Mouse (Mus musculus): ENCODE measurements at regions not wholly inside any gene's neighbourhood (a gene's known extent, or its start where the extent isn't known, plus 50 kb on each side); places are given as distances from the start of the nearest gene placed in this dataset.

GRCm38 (mm10) chr17:84129204-84129603 lies 58.5 kb downstream of the Zfp36l2 start:
- no peak for DNase-seq (ENCODE audit: low read depth, low spot score)

- no peak for DNase-seq (ENCODE audit: low read depth, low spot score)
Observed at GRCm38 (mm10) chr17:84128262-84128661, 59.5 kb downstream of the Zfp36l2 start.

GRCm38 (mm10) chr17:84126168-84126567 lies 61.6 kb downstream of the Zfp36l2 start:
- DNase-seq (ENCODE audit: low read depth, low spot score) = no peak

- no peak for DNase-seq (ENCODE audit: low read depth, low spot score)
Observed at GRCm38 (mm10) chr17:84123161-84123560, 64.6 kb downstream of the Zfp36l2 start.

GRCm38 (mm10) chr17:84122486-84123131 lies 65.1 kb downstream of the Zfp36l2 start:
- DNase-seq (ENCODE audit: low read depth, low spot score) = no peak

- no peak for DNase-seq (ENCODE audit: low read depth, low spot score)
Observed at GRCm38 (mm10) chr17:84121291-84121690, 66.5 kb downstream of the Zfp36l2 start.

- DNase-seq (ENCODE audit: low read depth, low spot score) = no peak
Observed at GRCm38 (mm10) chr17:84119221-84120017, 68.3 kb downstream of the Zfp36l2 start.

- no peak for DNase-seq (ENCODE audit: low read depth, low spot score)
Observed at GRCm38 (mm10) chr17:84118781-84119180, 69.0 kb downstream of the Zfp36l2 start.

DNA sequence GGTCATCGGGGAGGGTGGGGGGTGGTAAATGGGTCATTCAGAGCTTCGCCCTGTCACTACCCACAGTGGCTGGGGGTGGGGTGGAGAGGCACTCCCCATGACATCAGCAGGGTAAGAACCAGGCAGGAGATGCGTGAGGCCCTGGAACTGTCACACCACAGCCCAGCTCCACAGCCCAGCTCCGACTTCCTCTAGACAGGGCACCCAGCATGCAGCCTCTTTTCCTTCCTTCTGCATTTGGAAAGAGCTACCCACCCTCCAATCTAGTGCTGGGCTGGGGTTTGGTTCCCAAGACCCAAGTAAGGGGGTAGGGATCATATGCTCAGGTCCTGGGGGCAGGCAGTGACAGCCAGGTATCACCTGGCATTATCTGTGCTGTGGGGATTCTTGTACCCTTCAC lies 69.5 kb downstream of the Zfp36l2 start:
- no peak for DNase-seq (ENCODE audit: low read depth, low spot score)

DNA sequence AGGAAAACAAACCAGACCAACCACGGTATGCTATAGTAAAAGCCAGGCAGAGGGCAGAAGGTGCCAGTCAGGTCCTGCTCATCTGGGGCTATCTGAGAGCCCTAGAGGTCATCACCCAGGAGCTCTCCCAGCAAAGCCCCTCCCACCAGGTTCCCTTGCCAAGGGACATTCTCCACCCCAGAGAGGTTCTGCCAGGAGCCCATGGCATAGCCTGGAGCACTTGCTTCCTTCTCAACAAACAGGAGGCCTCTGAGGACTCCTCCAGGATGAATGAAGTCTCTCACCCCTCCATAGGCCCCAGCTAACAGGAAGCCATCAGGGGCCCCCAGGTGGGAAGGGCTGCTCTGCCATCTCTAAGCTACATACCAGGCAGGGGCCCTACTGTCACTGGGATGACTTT lies 70.0 kb downstream of the Zfp36l2 start:
- no peak for DNase-seq (ENCODE audit: low read depth, low spot score)

DNA sequence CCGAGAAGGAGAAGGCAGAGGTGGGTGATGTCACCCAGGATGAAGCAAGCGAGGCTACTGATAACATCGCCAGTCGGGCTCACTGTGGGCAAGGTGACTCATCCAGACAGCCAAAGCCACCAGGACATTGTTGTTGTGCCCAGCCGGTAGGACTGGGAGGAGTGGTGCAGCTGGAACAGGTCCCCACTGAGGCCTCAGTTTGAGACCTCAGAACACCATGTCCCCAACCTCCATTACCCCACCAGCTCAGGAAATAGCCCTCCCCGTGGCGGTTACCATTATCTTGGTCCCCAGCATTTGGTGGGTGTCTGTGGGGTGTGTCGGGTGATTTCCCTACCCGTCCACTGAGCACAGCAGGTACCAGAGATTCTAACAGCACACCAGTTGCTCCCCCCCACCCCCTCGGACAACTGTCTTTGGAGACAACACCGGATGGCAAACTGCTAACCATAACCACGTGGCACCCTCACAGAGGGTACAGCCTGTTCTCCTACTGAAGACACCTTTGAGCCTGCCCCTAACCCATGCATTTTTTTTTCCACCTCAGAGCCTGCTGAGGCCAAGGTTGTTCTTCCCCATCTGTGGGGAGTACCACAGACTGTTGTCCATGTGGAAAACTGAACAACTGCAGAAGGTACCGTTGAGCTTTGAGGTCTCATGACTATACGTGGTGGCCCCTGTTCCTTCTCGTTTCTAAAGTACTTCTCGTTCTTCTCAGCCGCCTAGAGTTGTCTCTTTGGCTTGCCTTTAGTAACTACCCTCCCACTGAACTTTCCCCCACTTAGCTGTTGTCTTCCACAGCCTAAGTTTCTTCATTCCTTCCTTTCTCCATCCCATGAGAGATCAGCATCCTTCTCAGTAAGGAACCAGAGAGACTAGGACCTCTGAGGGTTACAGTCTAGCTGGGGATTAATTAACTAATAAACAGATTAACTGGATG lies 71.1 kb downstream of the Zfp36l2 start:
- no peak for DNase-seq (ENCODE audit: low read depth, low spot score)

GRCm38 (mm10) chr17:84115957-84116339 lies 71.8 kb downstream of the Zfp36l2 start:
- no peak for DNase-seq (ENCODE audit: low read depth, low spot score)

GRCm38 (mm10) chr17:84115133-84115532 lies 72.6 kb downstream of the Zfp36l2 start:
- DNase-seq (ENCODE audit: low read depth, low spot score) = no peak

GRCm38 (mm10) chr17:84114279-84114994 lies 73.3 kb downstream of the Zfp36l2 start:
- no peak for DNase-seq (ENCODE audit: low read depth, low spot score)

DNA sequence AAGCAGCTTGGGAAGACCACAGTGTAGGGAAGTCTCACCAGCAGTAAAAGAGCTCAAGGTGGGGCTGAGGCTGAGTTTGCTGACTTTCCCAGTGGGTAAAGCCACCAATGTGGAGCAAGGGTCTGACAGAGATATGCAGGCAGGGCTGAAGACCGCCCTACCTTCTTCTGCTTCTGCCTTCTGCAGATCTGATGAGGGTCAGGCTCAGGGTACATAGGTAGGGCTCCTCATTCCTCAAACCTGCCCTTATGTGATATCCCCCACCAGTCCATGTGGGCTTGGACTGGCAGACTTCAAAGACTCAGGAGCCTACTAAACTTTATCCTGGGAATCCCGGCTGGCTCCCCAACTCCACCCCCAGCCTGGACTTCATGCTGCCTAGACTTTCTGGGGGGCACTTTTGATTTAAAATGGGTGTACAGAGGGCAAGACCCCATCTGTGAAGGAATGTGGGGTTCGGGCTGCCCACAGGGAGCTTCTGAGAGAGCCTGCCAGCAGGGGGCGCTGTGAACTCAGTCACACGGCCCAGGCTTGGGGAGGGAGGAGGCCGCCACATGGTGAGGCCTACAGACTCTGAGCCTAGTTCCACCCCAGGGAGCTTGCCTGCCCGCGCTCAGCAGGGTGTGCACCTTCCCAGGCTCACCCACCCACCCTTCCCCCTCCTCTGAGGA lies 74.0 kb downstream of the Zfp36l2 start:
- no peak for DNase-seq (ENCODE audit: low read depth, low spot score)

GRCm38 (mm10) chr17:84112411-84113031 lies 75.2 kb downstream of the Zfp36l2 start:
- no peak for DNase-seq (ENCODE audit: low read depth, low spot score)

GRCm38 (mm10) chr17:84111787-84112370 lies 75.9 kb downstream of the Zfp36l2 start:
- no peak for DNase-seq (ENCODE audit: low read depth, low spot score)

- no peak for DNase-seq (ENCODE audit: low read depth, low spot score)
Observed at GRCm38 (mm10) chr17:84110945-84111344, 76.8 kb downstream of the Zfp36l2 start.

DNA sequence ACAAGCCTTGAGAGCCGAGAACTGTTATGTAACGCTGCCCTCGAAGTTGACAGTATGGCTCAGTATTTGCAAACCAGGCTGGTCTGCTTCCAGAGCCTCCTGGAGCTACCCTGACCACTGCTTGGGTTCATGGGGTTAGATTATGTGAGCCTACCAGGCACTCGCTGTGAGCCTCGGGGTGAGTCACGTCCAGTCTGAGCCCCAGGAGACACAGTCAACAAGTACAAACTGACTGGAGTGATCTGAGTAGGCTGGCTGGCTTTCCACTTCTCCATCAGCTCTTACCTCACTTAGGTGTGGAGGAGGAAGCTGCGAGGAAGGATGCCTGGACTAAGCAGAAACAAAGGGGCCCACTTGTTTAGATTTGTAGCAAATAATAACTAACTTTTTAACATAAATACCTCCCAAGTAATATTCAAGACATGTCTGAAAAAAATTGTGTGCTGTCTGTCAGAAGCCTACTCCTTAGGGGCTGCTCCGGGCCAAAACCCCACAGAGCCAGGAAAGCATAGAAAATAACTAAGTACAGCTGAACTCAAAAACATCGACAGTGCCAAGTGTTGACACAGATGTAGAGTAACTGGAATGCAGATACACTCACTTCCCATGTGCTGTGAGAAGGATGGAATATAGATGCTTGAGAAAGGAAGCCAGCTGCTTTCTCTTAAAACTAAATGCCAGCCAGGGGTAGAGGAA lies 77.6 kb downstream of the Zfp36l2 start:
- DNase-seq (ENCODE audit: low read depth, low spot score) = no peak

All from brain, embryonic 18.5 days (tissue).